Mouse (Mus musculus): ENCODE data around the gene Olfr846. TPM values are rescaled to one million over a fixed set of nuclear protein-coding genes. Genes with fewer than 3 reads are reported as not detected.

Gene Olfr846
- not detected in 2 replicates for polyA plus RNA-seq (2012; ENCODE audit: insufficient read depth, insufficient read length, missing spikeins)

DNA sequence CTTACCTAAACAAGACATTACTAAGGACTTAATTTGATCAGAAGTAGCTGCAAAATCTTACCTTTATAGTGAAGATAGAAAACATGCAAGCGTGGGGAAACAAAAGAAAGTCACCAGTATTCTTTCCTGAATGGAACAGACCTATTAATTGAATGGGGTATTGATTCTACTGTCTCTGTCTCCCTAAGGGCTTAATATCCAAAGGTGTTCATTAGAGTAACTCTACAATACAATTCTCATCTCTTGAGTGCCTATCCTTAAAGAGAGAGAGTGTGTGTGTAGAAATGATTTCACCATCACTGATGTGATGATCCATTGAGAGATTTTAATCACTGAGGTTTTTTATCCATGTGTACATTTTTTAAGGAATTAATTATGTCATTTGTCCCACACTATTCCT, at the start of gene Olfr846:
Gene Olfr846, minus strand, starts transcription at position 101 of the 400 bp plus-strand sequence.
- Histone ChIP-seq H3K27ac (replicated peaks; ENCODE audit: low read depth, low read length) (no peak within 1 kb of the TSS), H3K4me3 (ENCODE audit: insufficient read depth, low read depth, low read length) (no peak within 1 kb of the TSS), H3K4me1 (ENCODE audit: control insufficient read depth, insufficient read depth, insufficient read length, low read length) (no peaks in the 10 kb centered on the region)

DNA sequence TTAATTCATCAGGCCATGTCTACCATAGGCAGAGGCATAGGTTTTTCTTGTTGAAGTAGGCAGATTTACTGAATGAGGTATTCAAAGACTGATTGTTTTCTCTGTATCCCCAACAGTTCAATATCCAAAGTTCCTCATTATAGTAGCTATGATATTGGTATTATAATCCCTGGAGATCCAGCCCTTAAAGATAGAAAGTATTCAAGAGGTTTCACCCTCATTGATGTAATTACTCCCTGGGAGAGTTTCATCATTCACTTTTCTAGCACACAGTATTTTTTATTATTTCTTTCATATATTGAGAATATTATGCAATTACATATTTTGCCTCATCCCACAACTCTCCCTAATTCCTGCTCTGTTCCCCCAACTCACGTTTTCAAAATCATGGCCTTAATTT, 14.8 kb upstream of the Olfr846 start, which contains the start of gene Olfr847:
Gene Olfr847, minus strand, starts transcription at position 101 of the 400 bp plus-strand sequence.
- Histone ChIP-seq H3K4me1 (ENCODE audit: control insufficient read depth, insufficient read depth, insufficient read length, low read length) (no peaks in the 10 kb centered on the region), H3K4me3 (ENCODE audit: insufficient read depth, low read depth, low read length) (no peak within 1 kb of the TSS), H3K27ac (replicated peaks; ENCODE audit: low read depth, low read length) (no peak within 1 kb of the TSS)

DNA sequence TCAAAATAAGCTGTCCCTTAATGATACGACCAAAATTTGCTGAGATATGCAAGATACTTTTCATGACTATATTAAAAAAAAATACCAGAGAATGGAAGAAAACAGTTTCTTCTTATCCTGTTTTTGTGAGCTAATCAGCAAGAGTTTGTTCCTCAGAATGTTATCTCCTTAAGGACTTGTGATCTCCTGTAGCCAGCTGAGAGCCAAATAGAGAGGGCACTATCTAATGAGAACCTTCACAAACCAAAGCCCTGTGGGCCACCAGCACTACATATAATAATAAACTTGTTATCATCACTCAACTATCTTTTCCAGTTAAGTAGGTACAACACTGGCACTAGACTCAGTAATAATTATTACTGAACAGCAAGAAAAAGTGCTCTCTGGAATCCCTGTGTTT, 27.6 kb downstream of the Olfr846 start, which contains the start of gene Olfr845:
Gene Olfr845, plus strand, starts transcription at position 301 of the 400 bp plus-strand sequence.
- H3K4me1 ChIP-seq (ENCODE audit: control insufficient read depth, insufficient read depth, insufficient read length, low read length), result no peaks in the 10 kb centered on the region
- no peak within 1 kb of the TSS for H3K4me3 ChIP-seq (ENCODE audit: insufficient read depth, low read depth, low read length)
- no peak within 1 kb of the TSS for H3K27ac ChIP-seq (replicated peaks; ENCODE audit: low read depth, low read length)

DNA sequence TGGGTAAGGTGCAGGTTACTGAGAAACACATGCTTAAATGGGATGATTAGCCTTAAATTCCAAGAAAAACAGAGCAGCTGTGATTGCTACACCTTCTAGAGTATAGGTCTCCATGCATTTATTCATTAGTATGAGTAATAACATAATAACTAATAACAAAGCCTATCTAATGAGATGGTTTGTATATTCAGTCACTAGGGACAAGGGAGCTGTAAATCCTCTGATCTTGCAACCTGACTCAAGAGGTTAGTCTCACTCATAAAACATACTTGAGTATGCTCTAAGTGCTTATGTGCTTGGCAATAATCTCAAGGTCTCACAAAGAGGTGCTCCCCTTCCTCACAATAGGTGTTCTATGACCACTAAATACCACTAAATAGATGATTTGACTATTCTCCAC, 47.8 kb downstream of the Olfr846 start, which contains the start of gene Olfr844:
Gene Olfr844, plus strand, starts transcription at position 301 of the 400 bp plus-strand sequence.
- Histone ChIP-seq H3K4me1 (ENCODE audit: control insufficient read depth, insufficient read depth, insufficient read length, low read length) (no peaks in the 10 kb centered on the region), H3K27ac (replicated peaks; ENCODE audit: low read depth, low read length) (no peak within 1 kb of the TSS), H3K4me3 (ENCODE audit: insufficient read depth, low read depth, low read length) (no peak within 1 kb of the TSS)

Other genes with a start within 250 kb of the Olfr846 start
- gene Olfr836, start 243.6 kb downstream of the Olfr846 start, polyA plus RNA-seq (2012; ENCODE audit: insufficient read depth, insufficient read length, missing spikeins), result not detected in 2 replicates
- not detected in 2 replicates for gene Olfr837, start 227.7 kb downstream of the Olfr846 start, polyA plus RNA-seq (2012; ENCODE audit: insufficient read depth, insufficient read length, missing spikeins)
- not detected in 2 replicates for gene Olfr839-ps1, start 186.7 kb downstream of the Olfr846 start, polyA plus RNA-seq (2012; ENCODE audit: insufficient read depth, insufficient read length, missing spikeins)
- gene Olfr843, start 112.0 kb downstream of the Olfr846 start, polyA plus RNA-seq (2012; ENCODE audit: insufficient read depth, insufficient read length, missing spikeins), result not detected in 2 replicates
- gene Olfr844, start 47.7 kb downstream of the Olfr846 start, polyA plus RNA-seq (2012; ENCODE audit: insufficient read depth, insufficient read length, missing spikeins), result not detected in 2 replicates
- gene Olfr845, start 27.5 kb downstream of the Olfr846 start, polyA plus RNA-seq (2012; ENCODE audit: insufficient read depth, insufficient read length, missing spikeins), result not detected in 2 replicates
- not detected in 2 replicates for gene Olfr847, start 14.7 kb upstream of the Olfr846 start, polyA plus RNA-seq (2012; ENCODE audit: insufficient read depth, insufficient read length, missing spikeins)
- gene Olfr849, start 76.3 kb upstream of the Olfr846 start, polyA plus RNA-seq (2012; ENCODE audit: insufficient read depth, insufficient read length, missing spikeins), result not detected in 2 replicates
- gene Olfr850, start 114.2 kb upstream of the Olfr846 start, polyA plus RNA-seq (2012; ENCODE audit: insufficient read depth, insufficient read length, missing spikeins), result not detected in 2 replicates
- gene Olfr851, start 129.3 kb upstream of the Olfr846 start, polyA plus RNA-seq (2012; ENCODE audit: insufficient read depth, insufficient read length, missing spikeins), result not detected in 2 replicates
- not detected in 2 replicates for gene Olfr853, start 177.1 kb upstream of the Olfr846 start, polyA plus RNA-seq (2012; ENCODE audit: insufficient read depth, insufficient read length, missing spikeins)
- not detected in 2 replicates for gene Olfr854, start 203.4 kb upstream of the Olfr846 start, polyA plus RNA-seq (2012; ENCODE audit: insufficient read depth, insufficient read length, missing spikeins)
- not detected in 2 replicates for gene Olfr855, start 218.6 kb upstream of the Olfr846 start, polyA plus RNA-seq (2012; ENCODE audit: insufficient read depth, insufficient read length, missing spikeins)

All from brown adipose tissue, adult 24 weeks (tissue).